17 mouse cellular contexts compared by ENCODE assay signal in genomic region chr7:141671626-141672291, GRCm38 (mm10). TPM values are rescaled to one million over a fixed set of nuclear protein-coding genes. Genes with fewer than 3 reads are reported as not detected.
DNase-seq lines count a peak whose midpoint lies in the region; ATAC-seq and TF ChIP-seq lines count a peak whose summit lies in the region.
"Had no signal": no experiment of that assay in that cellular context is flagged by ENCODE, and none has a peak within 500 bp of the region (broad histone marks: within the 10 kb centered on the region; RNA-seq: fewer than 3 reads in every experiment).

No protein-coding gene starts in this region.

- H3K4me1 ChIP-seq in intestine, embryonic 16.5 days (ENCODE audit: control insufficient read depth, insufficient read depth, low read length) = no peaks in the 10 kb centered on the region
- no peaks in the 10 kb centered on the region for H3K4me1 ChIP-seq in liver, postnatal 0 days (ENCODE audit: insufficient read depth)
- no peaks in the 10 kb centered on the region for H3K4me1 ChIP-seq in neural tube, embryonic 15.5 days
- H3K4me1 ChIP-seq: embryonic facial prominence, embryonic 12.5 days; forebrain, embryonic 10.5 days; hindbrain, embryonic 15.5 days; limb, embryonic 13.5 days; neural tube, embryonic 13.5 days had no signal

- no peak overlapping the region for H3K27ac ChIP-seq in intestine, embryonic 16.5 days (ENCODE audit: low read length)
- H3K27ac ChIP-seq in liver, postnatal 0 days (ENCODE audit: low read depth) = no peak overlapping the region; the same call in 1 of the 2 replicates
- no peak overlapping the region for H3K27ac ChIP-seq in neural tube, embryonic 15.5 days (replicated peaks)
- H3K27ac ChIP-seq: embryonic facial prominence, embryonic 12.5 days; forebrain, embryonic 10.5 days; heart, adult 2 months; hindbrain, embryonic 15.5 days; limb, embryonic 13.5 days; neural tube, embryonic 13.5 days had no signal

- no peaks in the 10 kb centered on the region for H3K36me3 ChIP-seq in intestine, embryonic 16.5 days (ENCODE audit: control insufficient read depth, insufficient read depth, low read length)
- no peaks in the 10 kb centered on the region for H3K36me3 ChIP-seq in liver, postnatal 0 days (replicated peaks; ENCODE audit: insufficient read depth, low read length)
- H3K36me3 ChIP-seq in neural tube, embryonic 15.5 days = no peaks in the 10 kb centered on the region
- H3K36me3 ChIP-seq: embryonic facial prominence, embryonic 12.5 days; forebrain, embryonic 10.5 days; hindbrain, embryonic 15.5 days; limb, embryonic 13.5 days; neural tube, embryonic 13.5 days had no signal

- no peaks in the 10 kb centered on the region for H3K9me3 ChIP-seq in intestine, embryonic 16.5 days (ENCODE audit: control insufficient read depth, low read length)
- H3K9me3 ChIP-seq in liver, postnatal 0 days (ENCODE audit: low read length) = no peaks in the 10 kb centered on the region
- no peaks in the 10 kb centered on the region for H3K9me3 ChIP-seq in neural tube, embryonic 15.5 days (replicated peaks)
- H3K9me3 ChIP-seq: embryonic facial prominence, embryonic 12.5 days; forebrain, embryonic 10.5 days; hindbrain, embryonic 15.5 days; limb, embryonic 13.5 days; neural tube, embryonic 13.5 days had no signal

- peak; percentile 74 for ATAC-seq in intestine, embryonic 16.5 days
- peak; percentile 87 for ATAC-seq in liver, postnatal 0 days
- no peak for ATAC-seq in neural tube, embryonic 15.5 days (ENCODE audit: low FRiP score)
- ATAC-seq in cerebellum, adult (ENCODE audit: insufficient number of reproducible peaks, low FRiP score, low TSS enrichment) = no peak
- ATAC-seq: lung, postnatal 0 days had no signal

- H3K9ac ChIP-seq in intestine, embryonic 16.5 days (ENCODE audit: low read depth, low read length) = no peak overlapping the region
- no peak overlapping the region for H3K9ac ChIP-seq in liver, postnatal 0 days (replicated peaks)
- H3K9ac ChIP-seq in neural tube, embryonic 15.5 days (replicated peaks) = no peak overlapping the region
- H3K9ac ChIP-seq: embryonic facial prominence, embryonic 12.5 days; hindbrain, embryonic 15.5 days; limb, embryonic 13.5 days; neural tube, embryonic 13.5 days had no signal

- no peak overlapping the region for H3K4me2 ChIP-seq in intestine, embryonic 16.5 days (ENCODE audit: low read depth, low read length)
- peak overlapping the region; percentile 27; the same call in 1 of the 2 replicates for H3K4me2 ChIP-seq in liver, postnatal 0 days (ENCODE audit: low read depth, low read length)
- H3K4me2 ChIP-seq in neural tube, embryonic 15.5 days = no peak overlapping the region
- H3K4me2 ChIP-seq: embryonic facial prominence, embryonic 12.5 days; hindbrain, embryonic 15.5 days; limb, embryonic 13.5 days; neural tube, embryonic 13.5 days had no signal

- no peak overlapping the region for H3K4me3 ChIP-seq in intestine, embryonic 16.5 days (ENCODE audit: low read length)
- no peak overlapping the region for H3K4me3 ChIP-seq in liver, postnatal 0 days (ENCODE audit: low read depth, low read length)
- no peak overlapping the region for H3K4me3 ChIP-seq in neural tube, embryonic 15.5 days (replicated peaks)
- H3K4me3 ChIP-seq: embryonic facial prominence, embryonic 12.5 days; forebrain, embryonic 10.5 days; heart, adult 2 months; hindbrain, embryonic 15.5 days; limb, embryonic 13.5 days; megakaryocyte, embryonic 14.5 days; neural tube, embryonic 13.5 days had no signal

- TF ChIP-seq CTCF in liver, postnatal 0 days (IDR thresholded peaks at IDR 0.05; ENCODE audit: low read depth) = no peak

- WGBS in intestine, embryonic 16.5 days = 84% methylated on average over 5 of the region's 5 CpGs
- 63% methylated on average over 5 of the region's 5 CpGs for WGBS in liver, postnatal 0 days (ENCODE audit: insufficient replicate concordance)
- 89% methylated on average over 5 of the region's 5 CpGs for WGBS in neural tube, embryonic 15.5 days

- peak; percentile 39; the same call in 1 of the 2 replicates for TF ChIP-seq EP300 in liver, postnatal 0 days (IDR thresholded peaks at IDR 0.05; ENCODE audit: low read depth)

- no peaks in the 10 kb centered on the region for H3K27me3 ChIP-seq in intestine, embryonic 16.5 days (replicated peaks; ENCODE audit: control insufficient read depth, insufficient read depth, low read length)
- H3K27me3 ChIP-seq in liver, postnatal 0 days (ENCODE audit: insufficient read depth, low read length) = no peaks in the 10 kb centered on the region
- H3K27me3 ChIP-seq in neural tube, embryonic 15.5 days (replicated peaks) = no peaks in the 10 kb centered on the region
- H3K27me3 ChIP-seq: embryonic facial prominence, embryonic 12.5 days; hindbrain, embryonic 15.5 days; limb, embryonic 13.5 days; neural tube, embryonic 13.5 days had no signal

- DNase-seq in spleen, postnatal 36 days (ENCODE audit: low spot score in 2 of 2) = peak; percentile 6 to 35
- no peak for DNase-seq in spleen, postnatal 14 days (ENCODE audit: low spot score in 2 of 2)
- no peak for DNase-seq in liver, postnatal 0 days
- DNase-seq in urinary bladder, postnatal 25 days (ENCODE audit: low spot score) = no peak
- DNase-seq: heart, adult 2 months had no signal

RNA-seq across cellular contexts. Expression of gene Muc6, which starts 16.6 kb away (rescaled TPM):
- polyA plus RNA-seq in intestine, embryonic 16.5 days (2015; fragmentation: Nextera tagmentation; extraction: Ambion mirVana) = 0.24 and 0.28 TPM in 2 replicates
- polyA plus RNA-seq in liver, postnatal 0 days (2015; fragmentation: Nextera tagmentation; extraction: Ambion mirVana) = 0.71 and 0.81 TPM in 2 replicates
- polyA plus RNA-seq in neural tube, embryonic 15.5 days (2015; fragmentation: Nextera tagmentation; extraction: Ambion mirVana) = 0.27 and 0.31 TPM in 2 replicates
- polyA plus RNA-seq: cortical plate, adult 2 months; heart, adult 2 months had no signal

RNA-seq across cellular contexts. Expression of gene Muc2, which starts 18.4 kb away (rescaled TPM):
- 22.1 and 28.5 TPM in 2 replicates for polyA plus RNA-seq in intestine, embryonic 16.5 days (2015; fragmentation: Nextera tagmentation; extraction: Ambion mirVana)
- 0.12 TPM in 1 of 2 replicates, not detected in the other for polyA plus RNA-seq in liver, postnatal 0 days (2015; fragmentation: Nextera tagmentation; extraction: Ambion mirVana)
- 0.29 and 0.35 TPM in 2 replicates for polyA plus RNA-seq in neural tube, embryonic 15.5 days (2015; fragmentation: Nextera tagmentation; extraction: Ambion mirVana)
- polyA plus RNA-seq: forebrain, embryonic 10.5 days; heart, postnatal 0 days had no signal

Comparison
In these comparisons a context has a peak if more than half of its experiments do, and no peak if none do; other contexts are left out.
1. DNase-seq: peak in spleen, postnatal 36 days (2 of 2); none in spleen, postnatal 14 days (0 of 2), liver, postnatal 0 days (single experiment) and urinary bladder, postnatal 25 days (single experiment).
2. ATAC-seq: peak in intestine, embryonic 16.5 days (single experiment) and liver, postnatal 0 days (single experiment); none in neural tube, embryonic 15.5 days (single experiment) and cerebellum, adult (single experiment).
3. RNA of gene Muc2, which starts 18.4 kb away (polyA plus RNA-seq): 22.1 to 28.5 TPM in intestine, embryonic 16.5 days; 0.29 to 0.35 TPM in neural tube, embryonic 15.5 days and 0.12 TPM in liver, postnatal 0 days; every median in the first group is over 10 times any median in the second.